Mouse (Mus musculus) kidney, postnatal 0 days (tissue): ENCODE measurements around the gene Cap1. TPM values are rescaled to one million over a fixed set of nuclear protein-coding genes. Genes with fewer than 3 reads are reported as not detected.

Source experiments
- ATAC-seq: fragments of 200-750 bp; cut with Nextera tagmentation; replicated peaks from 2 replicates; pipeline ENCODE4 v1.8.0; 2017; ENCODE audit warnings: low read depth, moderate number of reproducible peaks, moderate TSS enrichment, moderate library complexity; ENCODE audit not compliant: low FRiP score
- DNase-seq: peaks from one replicate; pipeline ENCODE4 v3.0.0-alpha.2; 2016; ENCODE audit warnings: low spot score
- H3K27ac ChIP-seq: fragments of 300-500 bp; sonication (generic); 2 replicates; pipeline ENCODE4 v1.5.1; 2014; ENCODE audit warnings: mild to moderate bottlenecking
- H3K27me3 ChIP-seq: fragments of 300-500 bp; sonication (generic); 2 replicates; pipeline ENCODE4 v1.6.1; 2014; ENCODE audit warnings: low read length, mixed read lengths; ENCODE audit not compliant: insufficient read depth
- H3K36me3 ChIP-seq: fragments of 300-500 bp; sonication (generic); 2 replicates; pipeline ENCODE4 v1.6.1; 2014; ENCODE audit warnings: low read length, mixed read lengths; ENCODE audit not compliant: insufficient read depth
- H3K4me1 ChIP-seq: fragments of 300-500 bp; sonication (generic); replicated peaks from 2 replicates; pipeline ENCODE4 v1.6.1; 2014; ENCODE audit warnings: antibody characterized with exemption, low read length, mixed read lengths; ENCODE audit not compliant: insufficient read depth
- H3K4me2 ChIP-seq: fragments of 300-500 bp; sonication (generic); 2 replicates; pipeline ENCODE4 v1.6.1; 2014; ENCODE audit warnings: mild to moderate bottlenecking, low read length, moderate library complexity, mixed read lengths
- H3K4me3 ChIP-seq: fragments of 300-500 bp; sonication (generic); replicated peaks from 2 replicates; pipeline ENCODE4 v1.5.1; 2014; ENCODE audit warnings: low read depth, low read length
- H3K9ac ChIP-seq: fragments of 300-500 bp; sonication (generic); 2 replicates; pipeline ENCODE4 v1.6.1; 2014; ENCODE audit warnings: low read depth, low read length
- H3K9me3 ChIP-seq: fragments of 300-500 bp; sonication (generic); replicated peaks from 2 replicates; pipeline ENCODE4 v1.6.1; 2016; ENCODE audit warnings: low read length, inconsistent platforms, mixed read lengths
- CTCF ChIP-seq: IDR thresholded peaks from 2 replicates; pipeline ENCODE4 v1.5.1; 2016; ENCODE audit warnings: antibody characterized with exemption, low read depth, mild to moderate bottlenecking, moderate library complexity
- WGBS: fragments of 180-500 bp; shearing (Covaris S2); extraction: QIAGEN DNeasy Blood & Tissue Kit; methylation state at CpG from one replicate; pipeline ENCODE4 v1.1.7; 2014; 5-methylcytosine and 5-hydroxymethylcytosine counted together
- polyA plus RNA-seq: library from polyadenylated mRNA; unstranded; fragments of >200 nt; fragmentation: Nextera tagmentation; extraction: Ambion mirVana; gene quantifications from 2 replicates; pipeline ENCODE4 v1.2.1, GENCODE M21; 2015

Cap1 gene
- polyA plus RNA-seq, 1 experiment from 2014 or later: 63.7 TPM

DNA sequence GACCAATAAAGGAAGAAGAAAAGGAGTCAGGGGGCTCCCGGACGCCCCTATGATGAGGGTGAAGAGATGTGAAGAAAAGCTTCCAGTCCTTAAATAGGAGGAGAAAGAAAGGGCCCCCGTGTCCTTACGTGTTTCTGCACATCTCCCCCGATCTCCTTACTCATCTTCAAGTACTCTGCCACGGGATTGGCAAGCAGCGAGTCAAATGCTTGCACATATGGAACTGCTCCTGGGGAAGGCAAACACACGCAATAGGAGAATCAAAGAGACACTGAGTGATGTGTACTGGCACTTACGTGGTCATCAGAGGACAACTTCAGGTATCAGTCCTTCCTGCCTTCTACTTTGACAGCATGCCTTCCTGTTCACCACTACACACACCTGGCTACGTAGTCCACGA, 14.6 kb downstream of the Cap1 start:
- Histone ChIP-seq H3K4me1 (no peaks in the 10 kb centered on the region), H3K9ac (no peak overlapping the region), H3K27ac (no peak overlapping the region), H3K9me3 (no peaks in the 10 kb centered on the region), H3K4me2 (no peak overlapping the region), H3K27me3 (no peaks in the 10 kb centered on the region), H3K4me3 (no peak overlapping the region), H3K36me3 (peaks cover 34% of the 10 kb centered on the region)
- 92% methylated on average over 11 of the region's 11 CpGs for WGBS
- no peak for DNase-seq
- no peak for ATAC-seq
- TF ChIP-seq CTCF: no peak

DNA sequence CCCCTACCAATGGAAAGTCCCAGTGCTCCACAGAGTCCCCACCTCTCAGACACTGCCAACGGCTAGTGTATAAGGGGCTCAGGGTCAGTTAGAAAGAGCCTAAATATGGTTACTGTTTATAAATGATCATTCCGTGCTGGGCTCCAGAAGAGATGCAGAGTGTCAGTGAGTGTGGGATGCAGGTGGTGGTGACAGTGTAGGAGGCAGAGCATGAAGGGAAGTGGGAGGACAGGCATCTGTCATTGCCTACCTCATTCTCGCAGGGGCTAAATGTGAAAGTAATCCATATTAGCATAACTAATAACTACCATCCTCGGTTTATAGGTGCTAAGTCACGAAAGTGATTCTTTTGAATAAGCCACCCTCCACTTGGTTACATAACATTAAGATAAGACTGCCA, 15.1 kb downstream of the Cap1 start:
- DNase-seq (no peak), ATAC-seq (no peak)
- 78% methylated on average over 5 of the region's 5 CpGs for whole genome bisulfite sequencing
- Histone ChIP-seq H3K4me1 (no peaks in the 10 kb centered on the region), H3K27me3 (no peaks in the 10 kb centered on the region), H3K4me3 (no peak overlapping the region), H3K9ac (no peak overlapping the region), H3K9me3 (no peaks in the 10 kb centered on the region), H3K27ac (no peak overlapping the region), H3K4me2 (no peak overlapping the region), H3K36me3 (peaks cover 38% of the 10 kb centered on the region)
- no peak for TF ChIP-seq CTCF

DNA sequence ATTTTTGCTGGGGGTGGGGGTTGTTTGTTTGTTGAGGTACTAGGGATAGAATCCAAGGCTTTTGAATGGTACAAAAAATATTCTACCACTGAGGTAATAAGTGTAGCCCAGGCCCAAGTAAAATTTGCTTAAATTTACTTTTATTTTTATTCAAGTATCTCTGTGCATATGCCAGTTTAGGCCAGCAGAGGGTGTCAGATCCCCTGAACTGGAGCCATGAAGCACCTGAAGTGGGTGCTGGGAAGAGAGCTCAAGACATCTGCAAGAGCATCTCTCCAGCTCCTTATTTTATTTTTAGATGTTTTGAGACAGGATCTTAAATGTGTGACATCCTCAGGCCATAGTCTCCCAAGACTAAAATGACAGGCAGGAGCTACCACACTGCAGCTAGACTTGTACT, 15.8 kb downstream of the Cap1 start:
- peaks cover 45% of the 10 kb centered on the region for H3K36me3 ChIP-seq

DNA sequence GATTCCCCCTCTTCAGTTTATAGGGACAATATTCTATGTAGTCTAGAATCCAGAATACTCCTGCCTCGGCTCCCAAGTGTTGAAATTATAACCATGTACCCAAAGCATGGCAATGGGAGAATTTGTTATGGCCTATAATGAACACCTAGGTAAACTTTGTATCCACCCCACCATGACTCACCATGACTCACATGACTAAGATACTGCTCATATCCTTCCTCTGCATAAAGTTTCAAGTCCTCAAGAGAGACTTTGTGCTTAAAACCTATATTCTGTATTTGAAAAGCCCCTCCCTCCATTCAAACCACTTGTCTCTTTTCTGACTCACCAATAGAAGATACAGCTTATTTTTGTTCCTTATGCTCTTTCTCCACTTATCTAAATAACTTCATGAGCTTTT, 17.8 kb downstream of the Cap1 start:
- 92% methylated on average over 1 of the region's 1 CpGs for WGBS
- no peaks in the 10 kb centered on the region for H3K9me3 ChIP-seq
- TF ChIP-seq CTCF: no peak
- no peak for DNase-seq
- H3K27ac ChIP-seq: no peak overlapping the region
- H3K9ac ChIP-seq: no peak overlapping the region
- no peak for ATAC-seq
- no peaks in the 10 kb centered on the region for H3K27me3 ChIP-seq
- H3K4me3 ChIP-seq: no peak overlapping the region
- H3K4me1 ChIP-seq: no peaks in the 10 kb centered on the region
- peaks cover 62% of the 10 kb centered on the region for H3K36me3 ChIP-seq
- H3K4me2 ChIP-seq: no peak overlapping the region

More for the DNA sequence above, 15.8 kb downstream of the Cap1 start:
- Histone ChIP-seq H3K9me3 (no peaks in the 10 kb centered on the region), H3K27me3 (no peaks in the 10 kb centered on the region), H3K4me2 (no peak overlapping the region), H3K4me1 (no peaks in the 10 kb centered on the region), H3K27ac (no peak overlapping the region), H3K9ac (no peak overlapping the region), H3K4me3 (no peak overlapping the region)
- peak; percentile 68 for TF ChIP-seq CTCF
- DNase-seq (peak; percentile 37), ATAC-seq (no peak)

DNA sequence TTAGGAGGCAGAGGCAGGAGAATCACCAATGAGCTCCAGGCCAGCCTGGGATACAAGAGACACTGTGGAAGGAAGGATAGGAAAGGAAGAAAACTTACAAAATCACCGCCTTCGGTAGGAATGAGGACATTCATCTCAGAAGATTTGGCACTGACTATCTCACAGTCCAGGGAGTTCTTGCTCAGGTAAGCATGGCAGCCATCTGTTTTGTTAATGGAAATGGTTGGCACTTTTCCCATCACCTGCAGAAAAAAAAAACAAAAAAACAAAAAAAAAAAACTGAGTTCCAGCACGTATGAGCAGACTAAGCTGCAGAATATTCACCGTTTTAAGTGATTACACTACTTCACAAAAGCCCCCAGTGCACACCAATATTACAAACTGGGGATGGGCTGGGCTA, 24.0 kb downstream of the Cap1 start:
- Histone ChIP-seq H3K4me2 (no peak overlapping the region), H3K9me3 (no peaks in the 10 kb centered on the region), H3K9ac (no peak overlapping the region), H3K4me1 (no peaks in the 10 kb centered on the region), H3K4me3 (no peak overlapping the region), H3K27me3 (no peaks in the 10 kb centered on the region), H3K27ac (no peak overlapping the region), H3K36me3 (peaks cover 68% of the 10 kb centered on the region)
- 84% methylated on average over 4 of the region's 4 CpGs for WGBS
- TF ChIP-seq CTCF: no peak
- ATAC-seq (no peak), DNase-seq (no peak)

DNA sequence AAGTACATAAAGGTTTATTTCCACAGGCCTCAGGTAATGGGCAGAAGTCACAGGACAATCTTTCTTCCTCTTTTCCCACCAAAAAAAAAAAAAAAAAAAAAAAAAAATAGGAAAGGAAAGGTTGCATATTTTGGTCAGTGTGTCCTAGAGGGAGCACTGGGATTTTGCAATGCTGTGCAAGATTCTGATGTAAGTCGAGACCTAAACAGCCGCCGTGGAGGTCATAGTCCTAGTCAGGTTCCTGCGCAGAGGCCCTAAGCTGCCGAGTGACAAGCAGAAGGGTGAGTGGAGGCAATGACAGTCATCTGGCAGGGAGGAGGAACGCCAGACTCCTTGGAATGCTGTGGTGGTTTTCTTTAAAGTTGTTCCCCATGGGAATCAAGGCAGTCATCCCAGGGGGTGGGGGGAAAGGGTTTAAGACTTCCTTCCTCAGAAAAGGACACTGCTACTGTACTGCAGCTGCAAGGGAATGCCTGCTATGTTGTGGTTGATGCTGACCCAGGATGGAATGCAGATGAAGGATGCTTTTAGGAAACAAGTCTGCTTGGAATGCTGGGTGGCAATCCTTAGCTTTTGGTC, 26.7 kb downstream of the Cap1 start:
- H3K9ac ChIP-seq: no peak overlapping the region

DNA sequence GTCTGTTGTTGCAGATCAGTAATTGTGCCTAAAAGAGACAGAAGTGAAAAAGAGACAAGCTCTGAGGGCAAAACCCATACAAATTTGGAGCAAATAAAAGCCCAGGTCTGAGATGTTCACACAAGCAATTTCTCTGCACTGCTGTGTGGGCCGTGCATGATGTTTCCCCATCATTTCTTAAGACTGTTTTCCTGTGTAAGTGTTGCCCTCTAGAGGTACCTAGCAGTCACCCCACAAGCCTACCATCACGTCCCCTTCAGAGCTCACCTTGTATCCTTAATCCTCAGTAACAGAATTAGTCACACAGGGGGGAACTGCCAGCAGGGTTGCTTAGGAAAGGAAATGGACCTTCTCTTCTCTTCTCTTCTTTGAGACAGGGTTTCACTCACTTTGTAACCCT, 27.9 kb downstream of the Cap1 start:
- ATAC-seq (no peak), DNase-seq (no peak)
- H3K4me3 ChIP-seq: no peak overlapping the region
- 71% methylated on average over 2 of the region's 2 CpGs for WGBS
- H3K9ac ChIP-seq: no peak overlapping the region
- no peaks in the 10 kb centered on the region for H3K4me1 ChIP-seq
- peak; percentile 31; the same call in 1 of the 2 replicates for TF ChIP-seq CTCF
- no peaks in the 10 kb centered on the region for H3K9me3 ChIP-seq
- H3K4me2 ChIP-seq: no peak overlapping the region
- no peak overlapping the region for H3K27ac ChIP-seq
- H3K36me3 ChIP-seq: peaks cover 49% of the 10 kb centered on the region
- no peaks in the 10 kb centered on the region for H3K27me3 ChIP-seq

More for the DNA sequence above, 26.7 kb downstream of the Cap1 start:
- no peak overlapping the region for H3K4me2 ChIP-seq
- H3K27me3 ChIP-seq: no peaks in the 10 kb centered on the region
- no peaks in the 10 kb centered on the region for H3K9me3 ChIP-seq
- DNase-seq (peak; percentile 49), ATAC-seq (no peak)
- no peak overlapping the region for H3K27ac ChIP-seq
- no peaks in the 10 kb centered on the region for H3K4me1 ChIP-seq
- no peak for TF ChIP-seq CTCF
- H3K4me3 ChIP-seq: no peak overlapping the region
- WGBS: 64% methylated on average over 6 of the region's 6 CpGs
- H3K36me3 ChIP-seq: peaks cover 49% of the 10 kb centered on the region
